Mouse (Mus musculus) bone marrow macrophage, adult 2 months (primary cell): ENCODE results near the gene Mgat4c. TPM values are rescaled to one million over a fixed set of nuclear protein-coding genes. Genes with fewer than 3 reads are reported as not detected.
"Not testable (repeated sequence)": the region's sequence is repeated elsewhere in the genome, so short reads cannot be mapped to it uniquely, and the experiment has no call there.

Source experiments
- H3K27ac ChIP-seq: 2 replicates; pipeline ENCODE4 v1.5.1; 2012; ENCODE audit warnings: low read depth, low read length; ENCODE audit not compliant: insufficient read depth
- H3K4me1 ChIP-seq: 2 replicates; pipeline ENCODE4 v1.6.1; 2012; ENCODE audit warnings: low read length; ENCODE audit not compliant: control insufficient read depth, insufficient read depth
- H3K4me3 ChIP-seq: 2 replicates; pipeline ENCODE4 v1.5.1; 2012; ENCODE audit warnings: mild to moderate bottlenecking, low read length, moderate library complexity; ENCODE audit not compliant: insufficient read depth
- CTCF ChIP-seq: IDR thresholded peaks from 2 replicates; pipeline ENCODE4 v1.5.1; 2012; ENCODE audit warnings: low read depth, mild to moderate bottlenecking, low read length, moderate library complexity
- POLR2A ChIP-seq: IDR thresholded peaks from 2 replicates; pipeline ENCODE4 v1.6.1; 2012; ENCODE audit warnings: mild to moderate bottlenecking, low read depth, low read length, borderline replicate concordance
- polyA plus RNA-seq: library from polyadenylated mRNA; stranded (reverse); fragments of >200 nt; gene quantifications from 2 replicates; pipeline ENCODE4 v1.2.4, GENCODE M21; 2012; ENCODE audit not compliant: missing spikeins, insufficient read depth, insufficient read length

Mgat4c gene
- polyA plus RNA-seq, 1 experiment, result not detected

DNA sequence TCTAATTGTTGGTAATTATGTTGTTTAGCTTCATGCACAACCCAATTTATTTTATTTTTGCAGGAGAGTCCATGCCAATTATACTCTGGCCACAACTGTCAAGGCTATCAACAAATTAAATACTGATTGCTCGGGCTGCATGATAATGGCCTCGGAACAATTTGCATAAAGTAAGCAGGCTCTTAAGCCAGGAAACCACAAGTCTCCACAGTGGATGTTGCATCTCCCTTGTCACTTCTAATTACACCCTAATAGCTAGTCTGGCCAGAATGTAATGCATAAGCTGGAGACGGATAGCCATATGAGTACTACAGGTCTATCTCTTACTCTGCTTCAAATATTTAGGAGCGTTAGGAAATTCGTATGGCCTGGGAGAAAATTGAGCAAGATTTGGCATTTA is 563.3 kb downstream of the Mgat4c start:
- H3K4me1 ChIP-seq, result no peaks in the 10 kb centered on the region
- no peak overlapping the region for H3K27ac ChIP-seq
- TF ChIP-seq POLR2A (no peak), CTCF (no peak)
- H3K4me3 ChIP-seq, result no peak overlapping the region

DNA sequence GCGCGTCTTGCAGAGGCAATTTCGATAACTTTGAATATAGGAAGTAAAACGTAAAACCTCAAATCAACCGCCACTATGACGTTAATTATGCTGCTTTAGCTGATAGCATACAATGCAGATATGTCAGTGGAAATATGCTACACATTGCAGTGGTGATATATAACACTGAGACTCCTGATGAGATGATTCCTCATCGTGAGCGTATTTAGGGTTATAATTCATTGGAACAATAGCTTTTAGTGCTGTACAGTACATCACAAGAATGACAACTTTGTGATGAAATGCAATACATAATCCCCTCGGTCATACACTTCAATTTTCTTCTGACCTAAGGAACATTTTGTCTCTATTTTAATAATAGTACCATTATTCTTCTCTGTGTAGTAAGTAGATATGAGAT is 564.0 kb downstream of the Mgat4c start:
- TF ChIP-seq CTCF, result no peak
- TF ChIP-seq POLR2A, result no peak
- Histone ChIP-seq H3K27ac (no peak overlapping the region), H3K4me1 (no peaks in the 10 kb centered on the region), H3K4me3 (no peak overlapping the region)

- TF ChIP-seq CTCF (no peak), POLR2A (no peak)
- H3K4me1 ChIP-seq, result no peaks in the 10 kb centered on the region
- H3K4me3 ChIP-seq, result no peak overlapping the region
- no peak overlapping the region for H3K27ac ChIP-seq
These were observed 627.7 kb downstream of the Mgat4c start for GRCm38 (mm10) chr10:102308892-102309479.

GRCm38 (mm10) chr10:102365685-102366381 is 684.5 kb downstream of the Mgat4c start:
- H3K27ac ChIP-seq, result no peak overlapping the region
- TF ChIP-seq CTCF, result no peak
- no peak for TF ChIP-seq POLR2A
- H3K4me3 ChIP-seq, result no peak overlapping the region
- no peaks in the 10 kb centered on the region for H3K4me1 ChIP-seq

GRCm38 (mm10) chr10:102370576-102370975 is 689.3 kb downstream of the Mgat4c start:
- no peaks in the 10 kb centered on the region for H3K4me1 ChIP-seq
- no peak overlapping the region for H3K4me3 ChIP-seq
- TF ChIP-seq POLR2A (no peak), CTCF (no peak)
- H3K27ac ChIP-seq, result no peak overlapping the region

- no peak overlapping the region for H3K4me3 ChIP-seq
- no peaks in the 10 kb centered on the region for H3K4me1 ChIP-seq
- TF ChIP-seq POLR2A (no peak), CTCF (no peak)
- H3K27ac ChIP-seq, result no peak overlapping the region
These were observed 690.8 kb downstream of the Mgat4c start for GRCm38 (mm10) chr10:102372111-102372510.

DNA sequence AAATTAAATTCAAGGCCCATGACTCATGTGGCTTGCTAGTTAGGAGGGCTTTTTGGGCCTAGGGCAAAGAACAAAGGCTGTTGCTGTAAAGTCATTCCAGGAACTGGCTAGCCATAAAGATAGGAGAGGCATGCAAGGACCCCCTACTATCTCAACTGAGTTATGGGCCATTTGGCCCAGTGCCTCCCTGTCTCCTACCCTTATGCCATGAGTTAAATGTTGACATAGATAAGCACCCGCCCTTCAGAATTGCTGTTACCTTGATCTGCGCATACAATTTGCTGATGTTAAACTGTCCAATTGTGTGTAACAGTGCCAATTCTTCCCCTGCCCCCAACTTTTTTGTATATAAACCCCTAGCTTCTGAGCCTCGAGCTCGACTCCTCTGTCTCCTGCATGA is 692.8 kb downstream of the Mgat4c start:
- no peak for TF ChIP-seq POLR2A
- no peak for TF ChIP-seq CTCF
- no peak overlapping the region for H3K4me3 ChIP-seq
- no peaks in the 10 kb centered on the region for H3K4me1 ChIP-seq
- no peak overlapping the region for H3K27ac ChIP-seq

DNA sequence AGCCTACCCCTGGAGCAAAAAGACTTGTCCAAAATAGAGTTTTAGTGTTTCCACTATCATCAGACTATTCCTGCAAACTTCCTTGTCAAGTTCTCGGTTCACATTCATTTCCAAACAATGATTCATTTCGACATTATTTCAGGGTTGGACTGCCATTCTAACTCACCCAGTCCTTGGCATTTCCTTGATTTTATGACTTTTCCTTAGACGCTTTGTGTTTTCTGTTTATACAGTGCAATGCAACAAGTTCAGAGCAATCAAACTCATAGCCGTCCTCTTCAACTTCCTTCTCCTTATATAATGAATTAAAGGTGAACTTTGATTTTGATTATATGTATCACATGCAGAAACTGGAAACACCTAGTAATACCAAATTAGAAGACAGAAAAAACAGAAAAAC is 696.1 kb downstream of the Mgat4c start:
- H3K27ac ChIP-seq, result no peak overlapping the region
- no peak overlapping the region for H3K4me3 ChIP-seq
- TF ChIP-seq POLR2A (no peak), CTCF (no peak)
- H3K4me1 ChIP-seq, result no peaks in the 10 kb centered on the region

DNA sequence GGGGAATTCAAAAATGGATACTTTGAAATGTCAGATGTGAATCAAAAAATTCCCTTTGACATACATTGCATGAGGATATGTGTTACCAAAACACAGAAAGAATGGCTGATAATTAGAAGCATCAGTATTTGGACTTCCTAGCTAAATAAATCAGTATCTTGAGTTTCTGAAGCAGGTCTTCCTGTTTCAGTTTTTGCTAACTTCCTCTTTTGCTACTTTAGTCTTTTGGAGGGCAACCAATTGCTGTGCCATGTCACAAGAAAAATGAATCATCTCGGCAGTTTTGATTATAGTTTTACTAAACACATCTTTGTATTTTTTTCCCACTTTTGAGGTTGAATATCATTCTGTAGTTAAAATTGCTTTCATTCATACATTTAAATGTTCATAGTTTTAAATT is 707.9 kb downstream of the Mgat4c start:
- Histone ChIP-seq H3K27ac (no peak overlapping the region), H3K4me1 (peaks cover 6% of the 10 kb centered on the region; the same call in 1 of the 2 replicates), H3K4me3 (no peak overlapping the region)
- TF ChIP-seq POLR2A (no peak), CTCF (no peak)

- Histone ChIP-seq H3K4me1 (no peaks in the 10 kb centered on the region), H3K4me3 (no peak overlapping the region), H3K27ac (no peak overlapping the region)
- TF ChIP-seq POLR2A, result no peak
- no peak for TF ChIP-seq CTCF
These were observed 736.5 kb downstream of the Mgat4c start for GRCm38 (mm10) chr10:102417654-102418272.

DNA sequence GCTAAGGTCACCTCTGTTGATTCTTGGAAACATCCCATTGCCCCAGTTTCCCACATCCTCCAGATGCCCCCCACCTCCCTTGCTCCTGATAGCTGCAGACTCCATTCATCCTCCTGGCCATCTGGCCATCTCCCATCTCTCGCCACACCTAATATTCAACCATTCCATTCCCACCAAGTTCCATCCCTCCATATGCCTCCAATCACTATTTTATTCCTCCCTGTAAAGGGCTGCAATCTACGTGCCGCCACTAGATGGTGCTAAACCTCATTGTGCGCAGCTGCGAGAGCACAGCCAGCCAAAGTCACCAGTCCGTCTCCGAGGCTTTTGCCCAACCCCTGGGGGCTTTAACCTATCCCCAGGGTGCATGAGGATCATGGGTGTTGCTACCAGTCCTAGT is 753.8 kb downstream of the Mgat4c start:
- H3K4me3 ChIP-seq, H3K4me1 ChIP-seq, H3K27ac ChIP-seq: not testable (repeated sequence)

DNA sequence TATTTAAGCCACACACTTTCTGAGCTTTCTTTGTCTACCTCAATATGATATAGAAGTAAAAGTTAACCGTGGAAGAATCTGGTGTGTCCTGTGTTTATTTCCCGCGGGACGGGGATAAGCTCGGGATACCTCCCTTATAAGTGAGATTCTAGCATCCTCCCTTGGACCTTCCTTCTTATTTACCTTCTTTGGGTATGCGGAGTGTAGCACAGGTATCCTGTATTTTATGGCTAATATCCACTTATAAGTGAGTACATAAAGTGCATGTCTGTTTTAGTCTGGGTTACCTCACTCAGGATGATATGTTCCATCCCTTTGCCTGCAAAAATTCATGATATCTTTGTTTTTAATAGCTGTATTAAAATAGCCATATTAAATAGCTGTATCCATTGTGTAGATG is 754.2 kb downstream of the Mgat4c start:
- not testable (repeated sequence) for H3K4me1 ChIP-seq, H3K27ac ChIP-seq, H3K4me3 ChIP-seq
